Mouse (Mus musculus) liver, adult 2 months (tissue): Measurements from ENCODE around the gene Ddx23.

Experiments
- CTCF ChIP-seq: fragments of 200-500 bp; IDR thresholded peaks from 2 replicates; pipeline ENCODE4 v1.5.1; 2011; ENCODE audit warnings: low read depth, low read length, control low read depth
- POLR2A ChIP-seq: fragments of 200-500 bp; IDR thresholded peaks from 2 replicates; pipeline ENCODE4 v1.6.1; 2011; ENCODE audit warnings: low read length, control low read depth; ENCODE audit not compliant: insufficient read depth; ENCODE audit errors: extremely low read depth

- no peak for TF ChIP-seq CTCF
- TF ChIP-seq POLR2A = no peak
Observed at GRCm38 (mm10) chr15:98635291-98635841, 27.3 kb downstream of the Ddx23 start.
